In genomic region chr4:74797456-74797855, GRCm38 (mm10) we compare ENCODE assay signal across 24 mouse cellular contexts.
DNase-seq lines count a peak whose midpoint lies in the region; ATAC-seq and TF ChIP-seq lines count a peak whose summit lies in the region.
"Had no signal": no experiment of that assay in that cellular context is flagged by ENCODE, and none has a peak within 500 bp of the region (broad histone marks: within the 10 kb centered on the region; RNA-seq: fewer than 3 reads in every experiment).

No protein-coding gene starts in this region.

- peak overlapping the region; percentile 66; the same call in 1 of the 2 replicates for H3K27ac ChIP-seq in CH12.LX (ENCODE audit: insufficient read depth, low read depth)

- H3K9me3 ChIP-seq in CH12.LX (replicated peaks; ENCODE audit: low read length), result no peaks in the 10 kb centered on the region
- H3K9me3 ChIP-seq: G1E had no signal

- H3K9ac ChIP-seq in CH12.LX (ENCODE audit: insufficient read depth, low read depth), result no peak overlapping the region

- ATAC-seq in frontal cortex, adult (ENCODE audit: low TSS enrichment), result 0 out of 2 replicates have a peak, but pooled peaks have one; percentile 55
- ATAC-seq in inflammation-experienced regulatory T-cells, adult 6 months, result no peak
- ATAC-seq: activated CD4-positive, CD25-positive, alpha-beta regulatory T cell, adult 4 months; CD4-positive, CD25-positive, alpha-beta regulatory T cell, adult 4 months; Patski had no signal

- TF ChIP-seq POLR2A in CH12.LX (IDR thresholded peaks at IDR 0.05; ENCODE audit: low read depth, low read length), result no peak

- peak overlapping the region in 2 of 3 experiments; percentile 5 to 24 for H3K4me3 ChIP-seq in CH12.LX (replicated peaks in 1 of 3; ENCODE audit: low read depth in 2 of 3, low read length in 2 of 3, poor library complexity in 1 of 3)

- dilution Hi-C loops in CH12.LX (cut with MboI; ENCODE audit: extremely low pct_ligation_motif_present, extremely low pct_unique_long_range_greater_than_20kb, low sequenced_read_pairs), result no loop called here

- peak; percentile 83 for TF ChIP-seq EP300 in CH12.LX (IDR thresholded peaks at IDR 0.05; ENCODE audit: low read length)

- H3K36me3 ChIP-seq in CH12.LX (replicated peaks in 1 of 2; ENCODE audit: control insufficient read depth in 1 of 2, insufficient read depth in 1 of 2, low read length in 1 of 2), result no peaks in the 10 kb centered on the region
- H3K36me3 ChIP-seq: G1E had no signal

- in situ Hi-C loops in CH12.LX (cut with MboI; ENCODE audit: low pct_ligation_motif_present, low pct_unique_long_range_greater_than_20kb, low sequenced_read_pairs), result no loop called here

- H3K4me2 ChIP-seq in CH12.LX (ENCODE audit: insufficient read depth, low read depth, poor library complexity, severe bottlenecking), result peak overlapping the region; percentile 71

- TF ChIP-seq RAD21 in CH12.LX (IDR thresholded peaks at IDR 0.05; ENCODE audit: low read depth, low read length), result no peak; the same call in 1 of the 2 replicates

- peaks cover 5 to 22% of the 10 kb centered on the region in 2 experiments for H3K4me1 ChIP-seq in CH12.LX (ENCODE audit: control insufficient read depth in 1 of 2, insufficient read depth in 2 of 2)

- no peak for DNase-seq in frontal cortex, postnatal 14 days (ENCODE audit: low spot score in 2 of 2)
- DNase-seq in A20 (ENCODE audit: low read depth, low spot score), result peak; percentile 71
- DNase-seq in CH12.LX (ENCODE audit: extremely low read depth), result peak; percentile 48
- peak; percentile 2 for DNase-seq in brain, adult 2 months (ENCODE audit: low read depth, low spot score)
- DNase-seq in adrenal gland, postnatal 4 days (ENCODE audit: low spot score in 2 of 2), result no peak
- DNase-seq in ovary, postnatal 36 days (ENCODE audit: low spot score), result no peak
- DNase-seq: adrenal gland, adult 2 months; adrenal gland, adult 8-10 months; adrenal gland, postnatal 10 days; adrenal gland, postnatal 14 days; adrenal gland, postnatal 25 days; adrenal gland, postnatal 36 days; B cell, adult 2 months; cerebellum, adult 11 months; cerebellum, adult 11-12 months; cerebellum, adult 18-20 months; cerebellum, adult 2 months; cerebellum, adult 8-10 months had no signal

- no peak for TF ChIP-seq CTCF in CH12.LX (conservative IDR thresholded peaks at IDR 0.05 in 1 of 2, IDR thresholded peaks at IDR 0.05 in 1 of 2; ENCODE audit: low read depth in 2 of 2, low read length in 2 of 2)

- no peaks in the 10 kb centered on the region for H3K79me2 ChIP-seq in CH12.LX (replicated peaks; ENCODE audit: control insufficient read depth, extremely low read depth, insufficient read depth, poor library complexity, severe bottlenecking)

- H3K27me3 ChIP-seq in CH12.LX (replicated peaks), result no peaks in the 10 kb centered on the region
- H3K27me3 ChIP-seq: Patski had no signal

TF ChIP-seq in CH12.LX, 34 proteins besides CTCF, POLR2A, EP300 and RAD21:
- TF ChIP-seq MAFK (IDR thresholded peaks at IDR 0.05; ENCODE audit: insufficient replicate concordance, low read length) (peak; percentile 63; the same call in 1 of the 2 replicates), IRF4 (IDR thresholded peaks at IDR 0.05; ENCODE audit: low read depth, low read length) (peak; percentile 65), ZNF384 (IDR thresholded peaks at IDR 0.05; ENCODE audit: low read depth, low read length) (peak; percentile 93), NRF1 (IDR thresholded peaks at IDR 0.05; ENCODE audit: low read depth, low read length) (no peak), JUN (IDR thresholded peaks at IDR 0.05; ENCODE audit: insufficient read depth, low read depth, low read length) (peak; percentile 9; the same call in 1 of the 2 replicates), NELFE (IDR thresholded peaks at IDR 0.05; ENCODE audit: low read depth, low read length) (no peak), JUND (conservative IDR thresholded peaks at IDR 0.05; ENCODE audit: low read depth, low read length) (peak; percentile 47; the same call in 1 of the 2 replicates), TCF12 (IDR thresholded peaks at IDR 0.05; ENCODE audit: low read depth, low read length) (peak; percentile 74), TBP (conservative IDR thresholded peaks at IDR 0.05; ENCODE audit: low read depth, low read length) (0 out of 2 replicates have a peak, but pooled peaks have one; percentile 34), MXI1 (IDR thresholded peaks at IDR 0.05; ENCODE audit: low read depth, low read length) (no peak), MAZ (IDR thresholded peaks at IDR 0.05; ENCODE audit: low read depth, low read length) (no peak), ETS1 (conservative IDR thresholded peaks at IDR 0.05; ENCODE audit: low read depth, low read length) (no peak; the same call in 1 of the 2 replicates), BHLHE40 (IDR thresholded peaks at IDR 0.05; ENCODE audit: low read depth, low read length) (peak; percentile 69), HCFC1 (IDR thresholded peaks at IDR 0.05; ENCODE audit: low read depth, low read length) (no peak), UBTF (IDR thresholded peaks at IDR 0.05; ENCODE audit: low read depth, low read length) (no peak), RCOR1 (conservative IDR thresholded peaks at IDR 0.05; ENCODE audit: low read depth, low read length) (peak; percentile 57; the same call in 1 of the 2 replicates), PAX5 (IDR thresholded peaks at IDR 0.05; ENCODE audit: low read length) (no peak)
TF ChIP-seq in CH12.LX: peak in this region for 9.

Comparison
In these comparisons a context has a peak if more than half of its experiments do, and no peak if none do; other contexts are left out.
1. DNase-seq: peak in A20 (single experiment), CH12.LX (single experiment) and brain, adult 2 months (single experiment); none in frontal cortex, postnatal 14 days (0 of 2), adrenal gland, postnatal 4 days (0 of 2) and ovary, postnatal 36 days (single experiment).